Mouse (Mus musculus): ENCODE data around the gene Kif2a. TPM values are rescaled to one million over a fixed set of nuclear protein-coding genes. Genes with fewer than 3 reads are reported as not detected.

Kif2a gene
- polyA plus RNA-seq (2012; fragmentation: generic; extraction: Trizol), result 1 to 10 TPM; 1.9 to 9.5 TPM

DNA sequence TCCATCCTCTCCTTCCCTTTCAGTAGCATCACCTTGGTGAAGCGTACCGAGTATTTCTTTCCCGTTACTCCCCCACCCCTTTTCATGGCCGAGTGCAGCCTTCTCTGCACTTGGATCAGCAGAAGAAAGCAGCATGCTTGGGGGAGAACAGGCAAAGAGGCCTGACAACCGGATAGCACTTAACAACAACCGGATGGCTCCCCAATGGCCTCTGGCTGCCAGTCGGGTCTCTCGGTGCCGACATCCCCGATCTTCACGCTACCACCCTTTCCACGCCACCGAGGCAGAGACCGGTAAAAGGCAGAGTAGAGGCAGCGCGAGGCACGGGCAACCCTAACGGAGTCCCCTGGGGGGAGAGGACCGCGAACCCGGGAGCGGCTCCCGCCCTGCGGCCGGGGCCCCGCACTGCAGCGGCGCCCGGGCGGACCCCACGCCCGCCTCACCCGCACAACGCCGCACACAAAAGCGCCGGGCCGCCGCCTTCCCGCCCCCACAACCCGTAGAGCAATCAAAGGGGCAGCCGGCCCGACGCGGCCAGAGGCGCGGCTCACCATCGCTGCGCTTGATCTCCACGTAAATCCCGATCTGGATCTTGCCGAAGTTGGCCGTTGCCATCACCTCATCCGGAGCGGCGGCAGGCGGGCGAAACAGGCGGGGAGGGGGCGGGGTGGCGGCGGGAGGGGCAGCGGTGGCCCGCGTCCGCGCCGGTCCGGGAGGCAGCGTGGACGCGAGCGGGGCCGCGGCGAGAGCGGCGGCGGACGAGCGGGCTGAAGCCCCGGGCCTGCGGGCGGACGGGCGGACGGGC lies at the start of gene Kif2a:
Kif2a (minus strand) TSS at position 666 of the 805 bp plus-strand sequence.

DNA sequence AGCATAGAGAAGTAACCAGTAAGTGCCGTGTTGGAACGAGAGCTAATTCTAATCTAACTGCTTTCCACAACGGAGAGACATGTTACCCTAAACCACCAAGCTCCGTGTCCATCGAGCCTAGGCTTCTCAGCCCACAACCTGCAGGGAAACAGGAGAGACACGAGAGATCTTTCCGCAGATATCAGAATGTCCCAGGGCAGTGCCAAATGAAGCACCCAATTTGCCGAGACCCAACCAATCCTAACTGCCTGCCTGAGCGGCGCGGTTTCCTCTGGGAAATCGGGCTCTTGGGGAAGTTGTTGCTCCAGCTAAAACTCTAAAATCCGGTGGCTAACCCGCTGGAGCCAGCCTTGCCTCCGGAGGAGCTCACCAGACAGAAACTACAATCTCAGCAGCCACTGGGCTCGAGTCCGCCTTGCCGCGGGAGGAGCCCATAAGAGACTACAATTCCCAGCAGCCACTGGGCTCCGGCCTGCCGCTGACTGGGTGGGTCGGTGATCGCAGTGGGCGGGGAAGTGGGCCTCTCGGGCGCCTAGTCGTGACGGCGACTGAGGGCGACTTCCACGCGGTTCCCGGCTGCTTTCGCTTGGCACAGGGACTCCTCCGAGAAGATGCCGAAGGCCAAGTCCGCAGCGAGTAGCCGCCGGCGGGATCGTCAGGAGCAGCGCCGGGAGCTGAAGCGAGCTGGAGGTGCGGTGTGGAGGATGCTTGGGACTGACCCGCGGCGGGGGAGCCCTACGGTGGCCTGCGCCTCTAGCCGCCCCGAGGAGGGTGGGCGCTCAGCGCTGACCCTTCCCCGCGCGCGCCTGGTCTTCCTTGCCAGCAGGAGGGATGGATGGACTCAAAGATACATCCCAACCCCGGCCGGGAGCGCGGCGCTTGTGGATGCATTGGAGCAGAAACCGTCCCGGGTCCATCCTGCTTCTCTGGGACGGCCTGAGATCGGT lies 75.1 kb downstream of the Kif2a start, which contains the start of gene Dimt1:
Dimt1 (plus strand) TSS at position 534 of the 947 bp plus-strand sequence.

DNA sequence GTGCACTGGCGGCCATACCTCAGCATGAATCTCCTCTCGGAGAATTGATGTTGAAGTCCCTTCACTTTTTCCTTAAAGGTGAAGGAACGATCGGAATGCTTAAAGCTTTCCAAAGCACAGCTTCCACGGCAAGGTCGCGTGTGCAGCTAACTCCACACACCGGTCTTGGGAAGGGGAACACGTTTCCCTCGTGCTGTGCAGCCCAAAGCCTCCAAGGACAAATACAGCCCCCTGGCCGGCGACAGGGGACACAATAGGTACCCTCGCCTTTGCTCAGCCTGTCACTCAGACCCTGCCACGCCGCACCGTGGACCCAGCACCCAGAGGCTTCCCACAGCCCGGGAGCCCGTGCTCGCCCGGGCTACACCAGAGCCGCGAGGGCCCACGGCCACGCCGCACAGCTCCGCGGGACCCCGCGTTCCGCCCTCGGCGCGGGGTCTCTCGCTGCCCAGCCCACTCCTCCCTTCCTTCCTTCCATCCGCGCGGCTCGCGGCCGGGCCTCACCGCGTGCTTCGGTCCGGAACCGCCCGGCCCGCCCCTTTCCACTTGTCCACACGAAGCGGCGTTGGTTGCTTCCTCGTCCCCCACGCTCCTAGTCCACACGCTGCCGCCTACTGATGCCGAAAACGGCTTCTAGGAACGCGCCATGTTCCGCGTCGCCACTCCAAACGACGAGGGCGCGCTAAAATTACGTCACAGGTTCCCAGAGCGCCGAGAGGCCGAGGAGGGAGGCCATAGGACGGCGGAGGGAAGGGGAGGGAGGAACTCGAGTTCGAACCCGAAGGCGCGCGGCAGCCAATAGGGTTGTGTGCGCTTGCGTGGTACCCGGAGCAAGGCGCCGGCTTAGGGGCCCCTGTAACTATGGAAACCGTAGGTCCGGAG lies 85.4 kb downstream of the Kif2a start, which contains the start of gene Ipo11:
Ipo11 (minus strand) TSS at position 703 of the 882 bp plus-strand sequence.

Other genes starting within 250 kb of the Kif2a start
- 10 to 100 TPM in 1 of 2 experiments, 1 to 10 TPM in 1; 2.4 to 10.0 TPM for gene Ipo11, start 85.2 kb downstream of the Kif2a start, polyA plus RNA-seq (2012; fragmentation: generic; extraction: Trizol)
- gene Dimt1, start 75.0 kb downstream of the Kif2a start, polyA plus RNA-seq (2012; fragmentation: generic; extraction: Trizol), result 1 to 10 TPM; 2.3 to 5.1 TPM

All from C3H10T1/2 (cell line).